Mouse (Mus musculus): ENCODE measurements around the gene F930015N05Rik. TPM values are rescaled to one million over a fixed set of nuclear protein-coding genes. Genes with fewer than 3 reads are reported as not detected.

F930015N05Rik gene
- 0.29 and 0.59 TPM in 2 replicates for polyA plus RNA-seq (2012; rRNA removed)

GRCm38 (mm10) chr11:64436412-64436727 lies at the start of gene F930015N05Rik:
Gene F930015N05Rik, minus strand, starts transcription at chr11:64436653.

GRCm38 (mm10) chr11:64434611-64435545 lies 1.6 kb downstream of the F930015N05Rik start, which contains the start of gene Hs3st3a1:
Gene Hs3st3a1, plus strand, starts transcription at chr11:64435332.

Other genes with a start within 250 kb of the F930015N05Rik start
- 0.45 and 0.74 TPM in 2 replicates for gene Hs3st3a1, start 1.3 kb downstream of the F930015N05Rik start, polyA plus RNA-seq (2012; rRNA removed)